Mouse (Mus musculus) lung, postnatal 25 days (tissue): Measurements from ENCODE around the gene Ttc17.
A peak's percentile ranks its signal among the peaks of the same experiment; 100 is the strongest.

Experiments used
- DNase-seq: peaks from one replicate; pipeline ENCODE4 v3.0.0; 2022; ENCODE audit warnings: low spot score

Gene Ttc17

DNA sequence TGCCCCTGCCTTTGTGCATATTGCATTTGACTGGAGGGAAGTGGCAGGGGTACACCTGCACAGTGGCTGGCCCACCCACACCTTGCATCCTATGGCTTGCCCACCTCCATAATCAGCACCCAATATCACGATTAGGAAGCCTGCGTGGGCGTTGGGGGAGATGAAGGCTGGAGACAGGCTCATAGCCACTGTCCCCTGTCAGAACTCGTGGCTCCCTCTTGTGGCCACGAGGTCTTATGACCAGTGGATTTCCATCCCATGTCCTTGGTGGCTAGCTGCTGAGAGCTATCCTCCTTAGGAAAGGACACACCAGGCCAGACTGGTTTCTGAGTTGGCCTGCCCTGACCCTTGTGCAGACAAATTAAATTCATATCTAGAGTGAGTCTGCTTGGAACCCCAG lies 116.0 kb downstream of the Ttc17 start:
- DNase-seq, result peak; percentile 48

DNA sequence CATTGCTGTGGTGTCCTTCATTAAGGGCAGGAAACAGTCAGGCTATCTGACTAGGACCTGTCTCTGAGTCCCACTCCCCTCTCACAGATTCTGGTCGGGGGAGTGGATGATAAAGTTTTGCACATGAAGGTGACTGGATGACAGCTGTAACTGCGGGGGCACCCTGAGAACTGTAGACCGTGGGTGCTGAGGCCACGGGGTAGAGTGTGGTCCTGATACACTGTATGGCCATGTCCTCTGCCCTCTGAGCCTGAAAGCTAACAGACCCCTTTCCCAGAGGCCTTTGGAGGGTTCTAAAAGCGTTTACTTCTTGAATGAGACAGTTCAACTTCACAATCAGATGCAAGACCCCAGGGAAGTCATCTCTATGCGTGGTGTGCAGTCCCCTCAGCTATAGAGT lies 116.8 kb downstream of the Ttc17 start:
- no peak for DNase-seq

DNA sequence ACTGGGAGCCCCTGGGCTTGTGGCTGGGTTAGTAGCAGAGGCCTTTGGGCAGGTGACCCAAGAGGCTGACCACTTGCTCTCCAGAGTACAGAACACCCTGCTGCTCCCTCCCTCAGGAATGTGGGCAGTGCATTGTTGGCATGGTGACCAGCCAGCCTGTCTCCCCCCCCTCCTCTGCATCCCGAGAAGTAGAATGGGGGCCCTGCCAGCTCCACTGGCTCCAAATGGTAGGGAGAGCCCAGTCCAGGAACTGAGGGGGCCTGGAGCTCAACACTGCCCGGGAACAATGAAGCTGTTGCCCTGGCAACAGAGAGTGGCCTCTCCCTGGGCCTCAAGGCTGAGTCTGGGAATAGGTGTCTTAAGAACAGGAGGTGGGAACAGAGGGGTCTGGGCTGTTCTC lies 117.3 kb downstream of the Ttc17 start:
- DNase-seq, result peak; percentile 15

DNA sequence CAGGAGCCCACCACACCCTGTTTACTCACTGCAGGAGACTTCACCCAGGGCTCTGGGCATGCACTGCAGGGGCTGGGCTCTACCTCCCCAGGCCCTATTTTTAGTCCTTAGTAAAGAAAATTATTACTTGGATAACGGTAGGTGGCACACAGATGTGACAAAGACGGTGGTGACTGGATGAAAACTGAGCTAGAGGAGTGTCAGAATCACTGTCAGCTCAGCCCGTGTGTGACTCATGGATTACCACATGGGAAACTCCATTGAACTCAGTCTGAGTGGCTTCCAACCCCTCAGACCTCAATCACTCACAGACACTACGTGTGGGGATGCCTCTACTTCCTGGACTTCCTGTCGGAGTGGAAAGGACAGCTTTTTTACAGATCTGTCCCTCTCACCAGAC lies 118.4 kb downstream of the Ttc17 start:
- DNase-seq, result no peak

DNA sequence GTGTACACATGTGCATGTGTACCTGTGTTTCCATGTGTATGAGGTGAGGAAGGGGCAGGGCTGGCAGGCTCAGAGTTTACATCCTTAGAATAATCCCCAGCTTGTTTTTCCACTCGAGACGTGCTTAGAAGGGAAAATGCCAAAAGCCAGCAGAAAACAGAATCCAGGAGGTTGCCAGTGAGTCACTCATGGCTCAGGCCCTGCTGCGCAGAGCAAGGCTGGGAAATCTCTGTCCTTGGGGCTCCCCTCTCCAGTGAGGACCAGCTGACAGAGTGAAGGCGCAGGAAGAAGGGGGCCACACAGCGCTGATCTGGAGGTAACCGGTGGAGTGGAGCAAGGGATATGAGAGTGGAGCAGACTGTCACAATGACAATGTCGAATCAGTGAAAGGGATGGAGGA lies 119.1 kb downstream of the Ttc17 start:
- no peak for DNase-seq

DNA sequence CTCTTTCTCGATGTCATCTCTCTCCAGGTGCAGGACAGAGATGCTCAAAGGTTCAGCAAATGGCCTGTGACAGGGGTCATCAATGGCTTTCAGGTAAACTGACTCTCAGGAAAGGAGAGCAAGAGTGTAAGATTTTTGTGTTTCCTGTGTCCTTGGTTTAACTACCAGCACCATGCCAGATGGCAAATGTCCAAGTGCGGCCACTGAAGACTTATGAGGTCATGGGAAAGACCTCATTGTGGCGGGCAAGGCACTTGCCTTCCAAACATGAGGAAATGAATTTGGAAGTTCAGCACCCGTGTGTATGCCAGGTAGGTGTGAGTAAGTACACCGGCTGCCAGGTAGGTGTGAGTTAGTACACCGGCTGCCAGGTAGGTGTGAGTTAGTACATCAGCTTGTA lies 123.0 kb downstream of the Ttc17 start:
- no peak for DNase-seq

DNA sequence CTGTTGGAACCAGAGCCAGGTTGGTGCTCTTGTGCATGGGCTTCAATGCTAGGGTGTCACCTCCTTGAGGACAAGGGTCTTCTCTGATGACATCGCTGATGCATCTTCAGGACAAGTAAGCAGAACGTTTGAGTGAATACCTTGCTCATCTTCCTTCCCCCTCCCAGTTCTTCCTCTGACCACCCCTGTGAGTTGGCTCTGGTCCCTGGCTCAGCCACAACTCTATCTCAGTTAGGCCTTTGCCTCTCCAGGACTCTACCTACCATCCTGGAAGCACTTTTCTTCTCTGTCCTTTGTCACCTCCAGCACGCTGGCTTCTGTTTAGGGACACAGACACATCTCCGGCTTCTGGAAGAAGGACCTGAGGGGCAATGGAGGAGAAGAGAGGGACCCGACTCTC lies 126.9 kb downstream of the Ttc17 start:
- DNase-seq, result no peak

DNA sequence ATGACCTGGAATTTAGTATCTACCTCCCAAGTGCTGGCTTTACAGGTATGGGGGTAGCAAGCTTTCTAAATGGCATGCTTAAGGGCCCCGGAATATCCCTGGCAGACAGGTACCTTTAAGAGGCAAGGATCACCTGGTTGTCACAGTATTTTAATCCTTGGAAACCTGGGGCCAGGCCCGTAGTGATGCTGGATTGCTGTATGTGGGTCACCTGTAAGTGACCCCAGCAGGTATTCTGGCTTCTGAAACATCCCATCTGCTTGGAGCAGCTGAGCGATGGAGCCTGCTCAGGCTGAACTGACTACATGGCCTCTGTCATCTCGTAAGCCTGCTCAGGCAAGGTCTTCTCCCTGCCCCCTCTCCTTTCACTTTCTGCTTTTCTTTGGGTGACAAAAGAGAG lies 130.4 kb downstream of the Ttc17 start:
- DNase-seq, result no peak

DNA sequence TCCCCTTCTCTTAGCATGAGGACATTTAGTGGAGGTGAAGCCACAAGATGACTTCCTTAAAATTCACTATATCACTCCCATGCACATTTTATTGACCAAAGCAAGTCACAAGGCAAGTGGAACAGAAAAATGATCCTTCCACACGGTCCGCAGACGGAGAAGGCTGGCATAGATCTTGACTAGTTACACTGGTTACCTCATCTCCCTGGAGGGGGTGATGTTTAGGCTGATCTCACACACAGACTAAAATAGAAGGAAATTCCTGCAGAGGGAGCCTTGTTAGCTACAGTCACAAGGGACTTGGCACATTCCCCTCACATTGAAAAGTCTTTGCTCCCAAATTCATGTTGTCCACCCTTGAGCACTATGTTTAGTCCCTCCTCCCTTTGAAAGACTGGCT lies 130.8 kb downstream of the Ttc17 start:
- DNase-seq, result no peak

DNA sequence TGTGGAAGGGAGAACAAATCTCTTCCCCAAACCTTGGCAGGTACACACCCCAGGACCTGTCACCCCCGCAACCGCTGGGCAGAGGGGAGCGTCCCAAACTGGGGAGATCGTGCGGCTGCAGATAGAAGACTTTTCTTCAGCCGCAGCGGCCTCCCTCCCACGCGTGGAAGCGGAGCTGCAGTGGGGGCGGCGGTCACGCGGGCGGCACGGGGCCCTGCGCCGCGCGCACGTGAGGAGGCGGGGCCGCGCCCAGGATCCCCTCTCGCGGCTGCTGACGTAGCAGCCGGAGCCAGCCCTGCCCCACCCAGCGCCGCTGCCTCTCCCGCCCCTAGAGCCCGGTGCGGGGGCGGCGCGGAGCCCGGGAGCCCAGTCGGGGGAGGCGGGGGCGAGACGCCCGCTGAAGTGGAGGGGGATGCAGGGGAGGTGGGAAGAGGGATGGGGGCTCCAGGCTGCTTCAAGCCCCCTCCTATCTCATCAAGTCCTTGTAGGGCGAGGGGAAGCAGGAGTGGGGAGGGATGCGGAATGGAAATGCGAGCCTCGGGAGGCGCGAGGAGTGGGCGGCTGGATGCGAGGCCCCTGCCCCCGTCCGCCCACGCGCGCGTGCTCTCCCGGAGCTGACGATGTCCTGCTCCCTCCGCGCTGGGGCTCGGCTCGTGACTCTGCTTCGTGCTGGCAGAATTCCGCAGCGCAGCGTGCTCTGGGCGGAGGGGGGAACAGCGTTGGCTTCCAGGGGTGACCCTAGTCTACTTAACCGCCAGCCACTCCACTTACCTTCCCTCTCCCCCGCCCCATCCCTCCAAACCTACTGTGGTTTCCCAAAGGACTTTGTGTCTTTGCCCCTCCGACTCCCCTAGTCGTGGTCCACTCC lies 133.1 kb downstream of the Ttc17 start:
- peak; percentile 63 for DNase-seq

DNA sequence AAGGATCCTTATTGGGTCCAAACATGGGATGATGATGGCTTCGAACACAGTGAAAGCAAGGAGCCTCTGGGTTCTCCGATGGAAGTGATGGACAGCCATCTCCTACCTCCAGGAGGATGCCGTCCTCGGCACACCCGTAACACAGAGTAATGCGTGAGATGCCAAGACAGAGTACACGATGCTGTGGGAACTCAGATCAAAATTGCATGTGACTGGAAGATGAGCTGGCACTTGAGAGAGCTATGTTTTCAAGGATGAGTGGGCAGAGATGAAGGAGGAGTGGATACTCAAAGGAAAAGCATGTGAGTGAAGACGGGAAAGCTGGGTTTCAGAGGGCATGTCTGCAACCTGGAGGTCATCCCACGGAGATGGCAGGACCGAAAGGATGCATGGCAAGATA lies 135.3 kb downstream of the Ttc17 start:
- no peak for DNase-seq

DNA sequence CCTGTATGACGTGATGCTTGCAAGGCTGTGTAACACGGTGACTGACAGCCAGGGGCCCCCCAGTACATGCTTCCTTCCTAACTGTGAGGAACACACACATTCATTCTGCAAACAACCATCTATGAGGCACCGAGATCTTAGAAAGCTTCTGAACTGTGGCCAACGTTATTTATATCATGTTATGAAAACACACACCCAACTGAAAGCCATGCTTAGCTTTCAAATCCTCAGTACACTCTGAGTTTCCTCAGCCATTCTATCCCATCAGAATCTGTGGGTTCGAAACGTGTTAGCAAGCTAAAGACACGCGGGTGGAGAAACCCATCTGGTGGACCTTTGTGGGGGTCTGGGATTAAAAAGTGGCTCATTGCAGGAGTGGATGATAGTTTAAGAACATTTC lies 137.7 kb downstream of the Ttc17 start:
- no peak for DNase-seq

DNA sequence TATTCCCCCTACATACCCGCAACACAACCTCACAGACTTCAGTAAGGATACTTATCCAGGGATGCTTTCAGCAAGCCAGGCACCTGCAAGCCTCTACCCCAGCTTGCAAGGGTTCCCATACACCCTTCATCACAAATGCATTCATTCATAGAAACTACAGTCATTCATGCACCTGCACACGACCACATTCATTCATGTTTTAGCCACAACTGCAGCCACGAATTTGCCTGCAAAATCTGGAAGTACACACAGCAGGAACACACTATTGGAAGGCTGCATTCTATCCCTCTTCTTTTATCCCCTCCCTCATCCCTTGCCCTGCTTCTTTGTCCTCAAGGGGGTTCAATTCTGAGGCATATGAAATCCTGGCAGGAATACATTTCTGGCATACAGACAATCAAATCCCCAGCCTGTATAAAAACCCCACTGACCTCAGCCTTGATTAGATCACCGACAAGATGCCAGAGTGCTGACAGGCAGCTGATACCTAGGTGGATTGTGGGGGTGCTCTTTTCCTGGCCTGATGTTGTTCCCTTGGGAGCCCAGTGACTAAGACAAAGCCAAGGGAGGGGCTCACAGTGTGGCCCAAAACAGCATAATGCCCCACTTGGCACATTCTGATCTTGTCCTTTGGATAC lies 139.2 kb downstream of the Ttc17 start:
- DNase-seq, result no peak

DNA sequence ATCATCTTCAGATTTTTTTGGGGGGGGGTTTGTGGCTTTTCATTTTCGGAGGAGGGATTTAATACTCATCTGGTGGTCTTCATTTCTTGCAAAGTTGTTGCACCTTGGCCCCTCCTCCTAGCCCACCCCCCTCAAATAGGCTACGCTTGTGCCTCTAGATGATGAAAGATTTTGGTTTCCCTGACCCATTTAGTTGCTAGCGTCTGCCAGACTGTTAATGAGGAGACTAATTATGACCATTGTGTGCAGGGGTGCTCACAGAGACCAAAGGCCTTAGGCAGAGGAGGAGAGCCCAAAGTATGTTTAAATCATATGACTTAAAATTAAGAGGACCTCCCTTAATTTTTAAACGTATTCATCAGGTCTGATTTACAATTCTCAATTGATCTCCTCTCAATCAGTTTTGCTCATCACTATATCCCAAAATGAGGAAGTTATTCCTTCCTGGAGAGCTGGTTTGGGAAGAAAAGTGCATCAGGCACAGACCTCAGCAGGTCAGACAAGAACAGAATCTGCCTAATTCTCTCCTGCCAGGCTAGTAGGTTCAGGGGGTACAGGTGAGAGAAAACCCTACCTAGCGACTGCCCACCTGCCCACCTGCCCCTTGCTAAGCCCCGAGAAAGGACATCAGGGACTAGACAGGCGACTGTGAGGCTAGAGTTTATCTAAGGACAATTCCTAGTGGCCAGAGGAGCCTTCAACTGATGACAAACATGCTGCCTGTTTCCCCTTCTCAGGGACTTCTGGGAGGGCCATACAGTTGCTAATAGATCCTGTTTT lies 139.9 kb downstream of the Ttc17 start:
- no peak for DNase-seq

DNA sequence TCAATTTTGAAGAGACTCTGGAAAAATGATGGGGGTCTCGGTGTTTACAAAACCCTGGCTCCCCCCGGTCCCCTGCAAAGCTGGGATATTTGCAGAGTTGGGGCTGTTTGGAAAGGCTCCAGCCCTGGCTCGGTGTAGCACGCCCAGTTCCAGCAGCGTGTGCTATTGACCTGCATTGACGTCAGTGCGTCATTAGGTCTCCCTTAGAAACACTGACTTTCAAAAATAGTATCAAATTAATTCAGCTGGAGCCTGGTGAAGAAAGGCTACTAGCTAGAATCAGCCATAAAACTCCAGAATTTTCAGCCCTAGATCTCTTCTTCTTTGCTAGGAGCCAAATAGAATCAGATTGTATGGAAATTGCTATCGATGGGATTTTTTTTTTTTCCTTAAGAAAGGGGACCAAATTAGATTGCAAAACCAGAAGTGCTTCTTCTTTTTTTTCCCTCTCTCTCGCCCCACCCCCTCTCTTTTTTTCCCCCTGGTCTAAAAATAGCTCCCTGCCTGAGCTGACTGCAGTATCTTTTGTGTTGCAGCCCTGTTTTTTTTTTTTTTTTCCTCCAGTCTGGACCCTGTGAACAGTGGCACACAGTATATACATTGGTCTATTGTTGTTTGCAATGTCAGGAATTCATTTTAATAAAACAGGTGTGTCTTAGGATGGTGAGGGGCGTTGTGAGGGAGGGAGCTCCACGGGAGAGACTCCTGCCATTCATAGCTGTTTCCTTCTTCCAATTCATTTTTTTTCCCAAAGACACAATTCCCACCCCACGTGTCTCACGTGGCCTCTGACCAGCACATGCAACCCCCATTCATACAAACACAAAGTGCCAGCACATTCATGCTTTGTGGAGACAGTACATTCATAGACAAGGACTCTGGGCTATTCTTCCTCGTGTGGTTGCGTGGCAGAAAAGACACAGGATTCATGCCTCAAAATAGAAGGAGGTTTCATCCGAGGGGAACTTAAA lies 141.0 kb downstream of the Ttc17 start:
- peak; percentile 17 for DNase-seq

DNA sequence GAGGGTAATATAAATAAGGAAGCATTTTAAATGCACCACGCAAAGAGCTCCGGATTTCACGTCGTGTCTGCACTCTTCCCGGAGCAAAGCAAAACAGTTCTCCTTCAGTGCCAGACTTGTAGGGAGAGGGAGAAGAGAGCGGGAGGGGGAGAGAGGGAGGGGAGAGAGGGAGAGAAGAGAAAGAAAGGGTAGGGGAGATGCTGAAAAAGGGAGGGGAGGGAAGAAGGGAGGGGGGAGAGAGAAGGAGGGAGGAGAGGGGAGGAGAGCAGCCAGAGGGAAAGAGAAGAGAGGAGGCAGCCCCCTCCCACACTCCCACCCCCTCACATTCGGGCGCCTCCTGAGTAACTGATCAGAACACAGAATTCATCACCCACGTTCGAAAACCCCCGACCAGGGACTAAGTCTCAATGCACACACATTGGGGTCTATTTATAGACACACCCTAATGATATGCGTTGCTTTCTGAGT lies 141.8 kb downstream of the Ttc17 start:
- DNase-seq, result no peak

DNA sequence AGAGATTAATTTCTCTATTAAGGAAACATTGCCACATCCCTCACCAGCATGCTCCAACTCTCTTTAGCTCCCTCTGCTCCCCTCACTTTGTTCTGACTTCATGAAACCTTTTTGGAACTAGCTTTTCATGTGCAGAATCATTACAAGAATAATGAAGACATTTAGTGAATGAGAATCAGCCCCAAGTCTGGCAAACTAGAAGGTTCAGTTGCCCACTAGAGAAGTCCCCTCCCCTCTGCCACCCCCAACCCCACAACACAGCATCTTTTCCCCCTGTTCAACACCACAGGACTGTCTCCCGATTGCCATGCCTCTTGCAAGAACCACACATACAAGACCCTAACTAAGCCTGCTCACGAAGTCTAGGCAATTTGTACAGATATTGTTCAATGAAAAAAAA lies 142.5 kb downstream of the Ttc17 start:
- DNase-seq, result no peak

DNA sequence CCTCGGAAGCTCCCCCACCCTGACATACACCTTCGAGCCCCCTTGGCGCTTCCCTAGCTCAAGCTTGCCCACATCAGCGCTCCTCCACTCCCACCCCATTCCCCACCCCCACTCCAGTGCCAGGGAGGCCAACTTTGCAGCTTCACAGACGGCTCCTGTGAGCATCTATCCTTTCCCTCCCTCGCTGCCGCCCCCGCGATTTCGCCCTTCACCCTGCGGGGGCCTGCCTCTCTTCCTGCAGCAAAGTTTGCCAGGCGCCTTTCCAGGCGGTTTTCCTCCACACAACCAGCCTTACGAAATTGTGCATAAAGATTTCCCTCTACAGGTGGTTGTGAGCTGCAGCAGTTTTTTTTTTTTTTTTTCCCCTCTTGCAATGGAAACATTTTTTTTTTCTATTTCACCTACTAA lies 143.0 kb downstream of the Ttc17 start:
- DNase-seq, result no peak

DNA sequence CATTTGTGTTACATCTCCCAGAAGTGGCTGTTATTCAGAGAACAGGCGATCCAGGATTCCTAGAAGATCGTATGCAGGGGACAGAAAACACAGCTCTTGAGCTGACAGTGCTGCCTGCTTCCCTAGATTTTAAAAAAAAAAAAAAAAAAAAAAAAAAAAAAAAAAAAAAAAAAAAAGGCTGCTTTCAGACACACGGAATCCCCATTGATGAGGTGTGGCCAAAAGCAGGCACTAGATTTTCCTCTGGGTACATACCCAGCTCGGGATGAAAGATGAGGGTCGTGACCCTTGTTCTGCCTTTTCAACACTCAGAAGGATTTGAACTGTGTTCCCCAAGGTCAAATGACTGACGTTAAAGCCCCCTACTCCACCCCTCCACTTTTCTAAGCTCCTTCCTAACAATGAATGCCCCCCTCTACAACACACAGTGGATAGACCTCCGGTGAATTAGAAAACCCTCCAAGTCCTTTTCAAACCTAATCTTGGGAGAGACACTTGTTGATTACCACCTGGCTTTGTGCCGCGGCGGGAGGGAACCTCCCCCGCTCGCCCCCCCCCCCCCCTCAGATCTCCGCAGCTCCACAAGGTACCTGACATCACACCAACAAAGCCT lies 143.5 kb downstream of the Ttc17 start:
- no peak for DNase-seq

DNA sequence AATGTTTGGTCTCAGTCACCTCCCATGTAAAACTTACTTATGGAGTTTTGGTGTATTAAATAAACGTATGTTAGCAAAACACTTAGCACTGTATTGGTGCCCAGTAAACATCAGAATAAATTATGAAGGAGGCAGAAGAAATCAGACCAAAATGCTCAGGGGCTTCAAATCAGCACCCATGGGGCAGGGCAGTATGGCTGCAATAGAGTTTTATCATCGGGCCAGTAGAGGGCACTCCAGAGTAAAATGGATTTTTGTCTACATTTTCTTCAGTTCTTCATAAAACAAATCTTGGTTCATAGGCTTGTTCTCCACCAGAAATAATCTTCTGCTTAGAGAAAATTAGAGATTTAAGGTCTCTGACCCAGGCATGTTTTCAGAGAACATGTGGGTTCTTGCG lies 152.4 kb downstream of the Ttc17 start:
- DNase-seq, result no peak
